Mouse (Mus musculus): ENCODE data around the gene Prkcg.
"Not testable (repeated sequence)": the region's sequence is repeated elsewhere in the genome, so short reads cannot be mapped to it uniquely, and the experiment has no call there.

Gene Prkcg

GRCm38 (mm10) chr7:3288976-3289970, at the start of gene Prkcg, which contains the start of gene Myadm:
Gene Prkcg (plus strand): TSS chr7:3289179.
Gene Myadm (plus strand): TSS chr7:3289080.
- CTCF ChIA-PET = interaction anchor here (0.6 to 1.4 kb wide), 3 partner anchors 27 to 95 kb away, joined by 3 to 10 read pairs (median 7); no protein-coding TSS in a partner anchor

DNA sequence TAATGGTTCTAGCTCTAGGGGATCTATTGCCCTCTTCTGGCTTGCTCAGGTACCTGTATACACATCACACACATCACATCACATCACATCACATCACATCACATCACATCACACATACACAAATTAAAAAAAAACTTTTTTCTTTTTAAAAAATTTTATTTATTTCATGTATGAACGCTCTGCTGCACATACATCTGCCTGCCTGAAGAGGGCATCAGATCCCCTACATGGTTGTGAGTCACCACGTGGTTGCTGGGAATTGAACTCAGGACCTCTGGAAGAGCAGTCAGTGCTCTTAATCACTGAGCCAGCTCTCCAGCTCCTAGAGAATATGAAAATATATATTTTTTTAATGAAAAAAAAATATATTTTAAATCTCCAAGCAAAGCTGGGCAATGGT, 49.8 kb upstream of the Prkcg start:
- CTCF ChIA-PET = no interaction called here

DNA sequence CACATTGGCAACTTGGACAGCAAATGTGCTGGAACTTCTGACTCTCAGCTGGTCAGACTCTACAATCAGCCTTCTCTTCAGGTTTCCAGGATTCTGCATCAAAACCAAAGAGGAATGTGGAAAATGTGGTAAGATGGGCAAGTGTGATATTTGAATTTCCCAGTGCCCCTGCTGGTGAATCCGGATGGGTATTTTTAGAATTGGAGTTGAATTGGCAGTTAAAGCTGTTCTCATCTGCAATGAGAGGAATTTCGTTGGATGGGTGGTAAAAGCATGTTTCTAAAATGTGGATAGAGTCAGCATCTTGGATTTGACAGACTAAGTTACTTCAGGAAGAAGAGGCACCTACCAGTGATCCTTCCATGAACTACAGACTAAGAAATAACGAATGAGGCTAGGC, 28.3 kb upstream of the Prkcg start:
- CTCF ChIA-PET = interaction anchor here (0.6 kb wide), 1 partner anchor 49 kb away, joined by 7 read pairs; no protein-coding TSS in a partner anchor

GRCm38 (mm10) chr7:3261446-3261845, 27.5 kb upstream of the Prkcg start:
- CTCF ChIA-PET = no interaction called here

- CTCF ChIA-PET = interaction anchor here (0.7 to 0.8 kb wide), 2 partner anchors 25 to 27 kb away, joined by 4 to 7 read pairs; partner anchors contain the start of genes Myadm and Prkcg
Observed at GRCm38 (mm10) chr7:3262789-3263188, 26.2 kb upstream of the Prkcg start.

DNA sequence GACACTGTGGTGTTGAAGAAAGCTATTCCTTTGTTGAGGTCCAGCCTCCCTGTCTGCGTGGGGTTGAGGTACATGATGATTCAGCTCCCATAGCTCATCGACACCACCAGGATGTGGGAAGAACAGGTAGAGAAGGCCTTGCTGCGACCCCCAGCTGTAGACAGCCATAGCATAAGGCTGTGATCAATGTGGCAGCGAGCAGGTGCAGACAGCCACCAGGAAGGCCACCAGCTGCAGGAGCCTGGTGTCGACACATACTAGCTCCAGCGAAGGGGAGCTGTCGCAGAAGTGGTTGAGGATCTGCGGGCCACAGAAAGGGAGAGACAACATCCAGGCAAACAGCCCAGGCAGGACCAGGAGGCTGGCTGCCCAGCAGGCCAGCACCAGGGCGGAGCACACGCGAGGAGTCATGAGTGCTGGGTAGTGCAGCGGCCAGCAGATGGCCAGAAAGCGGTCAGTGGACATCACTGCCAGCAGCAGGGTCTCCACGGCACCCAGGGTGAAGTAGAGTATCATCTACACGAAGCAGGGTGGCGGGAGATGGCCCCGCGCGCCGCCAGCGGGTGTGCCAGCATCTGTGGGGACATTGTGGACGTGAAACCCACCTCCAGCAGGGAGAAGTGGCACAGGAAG, 24.5 kb upstream of the Prkcg start:
- CTCF ChIA-PET = no interaction called here

- CTCF ChIA-PET = interaction anchor here (0.7 kb wide), 1 partner anchor 33 kb away, joined by 3 read pairs; no protein-coding TSS in a partner anchor
Observed at GRCm38 (mm10) chr7:3265311-3265710, 23.7 kb upstream of the Prkcg start.

DNA sequence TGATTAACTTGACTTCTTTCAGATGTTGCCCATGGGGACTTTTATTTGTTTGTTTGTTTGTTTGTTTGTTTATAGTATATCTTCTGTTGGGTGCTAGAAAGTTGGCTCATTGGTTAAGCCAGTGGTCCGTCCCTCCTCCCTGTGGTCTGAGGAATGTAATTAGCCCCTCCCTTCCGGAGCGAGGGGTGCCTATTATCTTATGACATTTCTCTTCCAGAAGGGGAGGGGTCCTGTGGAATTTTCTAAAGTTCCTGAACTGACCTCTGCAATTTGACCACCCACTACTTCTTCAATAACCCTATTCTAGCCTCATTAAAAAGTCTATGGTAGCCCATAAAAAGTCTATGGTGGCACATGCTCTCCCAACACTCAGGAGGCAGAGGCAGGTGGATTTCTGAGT, 21.7 kb upstream of the Prkcg start:
- CTCF ChIA-PET = no interaction called here

DNA sequence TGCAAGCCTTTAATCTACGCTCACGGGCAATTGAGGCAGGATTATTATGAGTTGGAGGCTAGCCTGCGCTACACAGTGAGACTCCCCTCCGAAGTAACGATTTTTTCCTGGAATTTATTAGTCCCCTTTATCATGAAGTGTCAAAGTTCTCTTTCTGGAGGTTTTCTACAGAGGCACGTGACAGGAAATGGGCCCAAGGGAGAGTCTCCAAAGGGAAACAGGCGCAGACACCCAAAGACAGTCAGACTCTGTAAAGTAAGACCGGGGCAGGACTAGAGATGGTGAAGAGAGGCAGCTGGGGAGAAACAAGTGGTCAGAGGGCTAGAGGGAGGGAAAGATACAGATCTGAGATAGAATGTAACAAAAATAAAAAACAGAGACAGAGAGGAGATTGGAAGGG, 21.1 kb upstream of the Prkcg start:
- CTCF ChIA-PET = no interaction called here

DNA sequence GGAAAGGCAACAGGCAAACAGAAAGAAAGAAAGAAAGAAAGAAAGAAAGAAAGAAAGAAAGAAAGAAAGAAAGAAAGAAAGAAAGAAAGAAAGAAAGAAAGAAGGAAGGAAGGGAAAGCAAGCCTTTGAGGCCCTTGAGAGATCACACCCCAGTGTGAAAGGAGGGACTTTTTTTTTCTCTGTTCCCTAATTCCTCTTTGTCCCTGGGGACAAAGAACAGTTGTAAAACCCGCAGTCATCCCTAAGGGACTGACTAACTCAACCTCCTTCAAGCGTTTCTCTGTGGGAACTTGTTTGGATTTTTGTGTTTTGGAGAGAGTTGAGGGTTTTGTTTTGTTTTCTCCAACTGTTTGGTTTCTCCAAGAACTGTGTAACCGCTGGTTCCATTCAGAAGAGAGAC, 20.7 kb upstream of the Prkcg start:
- CTCF ChIA-PET = no interaction called here

GRCm38 (mm10) chr7:3272206-3272605, 16.8 kb upstream of the Prkcg start:
- CTCF ChIA-PET = no interaction called here

- CTCF ChIA-PET = interaction anchor here (0.5 kb wide), 1 partner anchor 46 kb away, joined by 3 read pairs; no protein-coding TSS in a partner anchor
Observed at GRCm38 (mm10) chr7:3275455-3276170, 13.4 kb upstream of the Prkcg start.

- CTCF ChIA-PET = not testable (repeated sequence)
Observed at GRCm38 (mm10) chr7:3276781-3277180, 12.2 kb upstream of the Prkcg start.

DNA sequence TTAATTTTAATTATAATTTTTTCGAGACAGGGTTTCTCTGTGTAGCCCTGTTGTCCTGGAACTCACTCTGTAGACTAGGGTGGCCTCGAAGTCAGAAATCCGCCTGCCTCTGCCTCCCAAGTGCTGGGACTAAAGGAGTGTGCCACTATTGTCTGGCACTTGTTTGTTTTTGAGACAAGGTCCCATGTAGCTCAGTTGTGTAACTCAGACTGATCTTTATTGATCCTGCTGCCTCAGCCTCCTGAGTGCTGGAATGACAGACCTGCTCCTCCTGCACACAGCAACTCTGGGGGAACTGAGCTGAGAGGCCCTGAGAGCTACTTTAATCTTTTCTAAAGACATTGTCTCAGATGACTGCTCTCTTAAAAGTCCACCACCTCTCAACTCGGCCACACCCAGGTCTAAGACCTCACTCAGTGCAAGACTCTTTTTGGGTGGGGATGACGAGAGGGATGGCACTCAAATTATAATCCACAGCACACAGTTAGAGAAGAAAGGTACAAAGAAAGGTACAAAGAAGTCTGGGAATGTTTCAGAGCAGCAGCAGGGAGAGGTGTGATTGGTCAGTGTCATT, 8.8 kb upstream of the Prkcg start:
- CTCF ChIA-PET = no interaction called here

GRCm38 (mm10) chr7:3280654-3281153, 8.3 kb upstream of the Prkcg start:
- CTCF ChIA-PET = no interaction called here

DNA sequence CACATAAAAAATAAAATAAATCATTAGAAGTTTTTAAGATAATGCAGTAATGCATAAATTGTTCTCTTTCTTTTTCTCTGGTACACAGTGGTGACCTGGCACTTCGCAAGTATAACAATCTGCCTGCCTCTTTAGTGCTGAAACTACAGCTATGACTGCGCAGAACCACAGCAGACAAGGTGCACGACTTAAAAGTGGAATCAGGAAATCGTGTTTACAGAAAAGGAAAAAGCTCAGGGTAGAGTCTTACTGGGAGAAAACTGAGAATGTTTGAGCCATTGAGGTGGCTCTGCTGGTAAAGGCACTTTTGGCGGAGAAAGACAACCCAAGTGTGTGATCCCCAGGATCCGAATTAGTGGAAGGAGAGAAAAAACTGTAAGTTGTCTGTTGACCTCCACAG, 7.2 kb upstream of the Prkcg start:
- CTCF ChIA-PET = no interaction called here

DNA sequence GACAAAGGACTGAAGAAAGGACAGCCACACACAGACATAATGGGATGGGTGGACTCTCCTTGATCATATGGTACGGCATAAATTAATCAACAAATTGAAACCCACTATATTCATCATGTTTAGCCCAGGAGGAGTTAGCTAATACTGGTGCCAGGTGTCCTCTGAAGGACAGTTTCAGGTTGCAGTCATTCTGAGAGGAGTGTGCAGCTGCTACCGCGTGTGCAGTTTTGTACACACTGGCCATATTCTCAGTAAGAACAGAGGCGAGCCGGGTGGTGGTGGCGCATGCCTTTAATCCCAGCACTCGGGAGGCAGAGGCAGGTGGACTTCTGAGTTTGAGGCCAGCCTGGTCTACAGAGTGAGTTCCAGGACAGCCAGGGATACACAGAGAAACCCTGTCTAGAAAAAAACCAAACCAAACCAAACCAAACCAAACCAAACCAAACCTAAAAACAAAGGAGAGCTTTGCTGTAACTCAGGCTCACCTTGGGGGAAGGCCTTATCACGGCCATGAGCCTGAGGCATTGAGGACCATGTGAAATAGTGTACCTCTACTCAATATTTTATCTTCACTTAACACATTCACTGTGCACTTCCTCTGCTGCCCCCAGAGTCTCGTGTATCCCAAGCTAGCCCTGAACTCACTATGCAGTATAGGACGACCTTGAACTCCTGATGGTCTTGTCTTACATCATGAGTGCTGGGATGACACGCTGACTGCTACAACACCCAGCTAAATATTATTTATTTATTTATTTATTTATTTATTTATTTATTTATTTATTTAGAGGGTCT, 5.7 kb upstream of the Prkcg start:
- CTCF ChIA-PET = interaction anchor here (0.6 kb wide), 1 partner anchor 16 kb away, joined by 3 read pairs; no protein-coding TSS in a partner anchor

DNA sequence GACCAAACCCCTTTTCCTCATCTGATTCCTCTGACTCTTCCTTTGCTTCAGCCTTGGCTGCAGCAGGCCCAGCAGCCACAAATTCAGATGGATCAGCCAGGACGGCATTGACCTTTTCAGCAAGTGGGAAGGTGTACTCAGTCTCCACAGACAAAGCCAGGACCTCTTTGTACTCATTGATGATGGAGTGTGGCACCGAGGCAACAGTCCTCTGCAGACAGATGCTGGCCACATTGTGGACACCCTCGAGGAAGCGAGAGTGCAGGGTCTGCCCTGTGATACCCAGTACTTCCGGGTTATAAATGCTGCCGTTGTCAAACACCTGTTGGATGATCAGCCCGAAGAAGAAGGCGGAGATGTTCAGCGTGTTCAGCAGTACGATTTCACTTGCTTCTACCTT, 4.4 kb upstream of the Prkcg start:
- CTCF ChIA-PET = no interaction called here

DNA sequence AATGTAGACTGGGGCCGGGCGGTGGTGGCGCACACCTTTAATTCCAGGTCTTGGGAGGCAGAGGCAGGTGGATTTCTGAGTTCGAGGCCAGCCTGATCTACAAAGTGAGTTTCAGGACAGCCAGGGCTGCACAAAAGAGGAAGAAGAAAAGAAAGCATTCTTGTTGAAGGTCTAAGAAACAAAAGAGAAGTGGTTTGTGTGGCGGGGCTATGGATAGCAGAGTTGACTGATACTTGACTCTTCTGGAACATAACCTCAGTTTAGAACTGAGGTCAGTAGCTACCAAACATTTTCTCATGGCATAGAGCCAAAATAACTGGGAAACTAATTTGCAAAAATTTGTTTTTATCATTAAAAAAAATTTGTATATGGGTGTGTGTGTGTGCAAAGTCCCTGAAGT, 2.9 kb upstream of the Prkcg start:
- CTCF ChIA-PET = no interaction called here

DNA sequence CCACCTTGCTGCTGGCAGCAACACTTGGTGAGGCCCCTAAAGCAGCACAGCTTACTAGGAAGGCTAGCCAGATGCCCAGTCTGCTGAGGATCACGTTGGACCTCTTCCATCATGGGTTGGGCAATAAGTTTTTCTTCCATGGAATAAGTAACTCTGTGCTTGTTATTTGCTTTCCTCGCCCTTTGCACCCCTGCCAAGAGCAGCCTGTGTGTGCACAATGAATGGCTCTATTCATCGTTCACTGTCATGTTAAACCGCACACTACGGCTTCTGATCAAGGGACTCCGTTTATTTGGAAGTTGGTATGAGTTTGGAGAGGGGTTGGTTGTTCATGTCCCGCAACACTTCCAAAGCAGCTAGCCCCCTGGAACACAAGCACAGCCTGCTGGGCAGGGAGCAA, 1.8 kb upstream of the Prkcg start:
- CTCF ChIA-PET = no interaction called here
